Mouse (Mus musculus) forebrain, embryonic 14.5 days (tissue): ENCODE data around the gene Raet1e. TPM values are rescaled to one million over a fixed set of nuclear protein-coding genes. Genes with fewer than 3 reads are reported as not detected.
"Not testable (repeated sequence)": the region's sequence is repeated elsewhere in the genome, so short reads cannot be mapped to it uniquely, and the experiment has no call there.

ENCODE experiments used
- ATAC-seq: fragments of 200-750 bp; cut with Nextera tagmentation; 2 replicates; pipeline ENCODE4 v1.8.0; 2017; ENCODE audit warnings: mild to moderate bottlenecking, moderate library complexity
- DNase-seq: peaks from one replicate; pipeline ENCODE4 v3.0.0-alpha.2; 2015; ENCODE audit warnings: low spot score
- H3K27ac ChIP-seq: fragments of 300-500 bp; sonication (generic); 2 replicates; pipeline ENCODE4 v1.5.1; 2014; ENCODE audit warnings: low read depth, mild to moderate bottlenecking, control low read depth, low read length, moderate library complexity
- H3K27me3 ChIP-seq: fragments of 300-500 bp; sonication (generic); replicated peaks from 2 replicates; pipeline ENCODE4 v1.6.1; 2014; ENCODE audit warnings: low read length, control low read depth, mixed read lengths; ENCODE audit not compliant: control insufficient read depth, insufficient read depth
- H3K36me3 ChIP-seq: fragments of 300-500 bp; sonication (generic); 2 replicates; pipeline ENCODE4 v1.6.1; 2014; ENCODE audit warnings: low read length, control low read depth; ENCODE audit not compliant: control insufficient read depth, insufficient read depth
- H3K4me1 ChIP-seq: fragments of 300-500 bp; sonication (generic); 2 replicates; pipeline ENCODE4 v1.6.1; 2014; ENCODE audit warnings: antibody characterized with exemption, low read length, control low read depth; ENCODE audit not compliant: control insufficient read depth, insufficient read depth
- H3K4me2 ChIP-seq: fragments of 300-500 bp; sonication (generic); 2 replicates; pipeline ENCODE4 v1.6.1; 2014; ENCODE audit warnings: mild to moderate bottlenecking, control low read depth, low read length
- H3K4me3 ChIP-seq: fragments of 300-500 bp; sonication (generic); 2 replicates; pipeline ENCODE4 v1.5.1; 2014; ENCODE audit warnings: low read depth, low read length, control low read depth
- H3K9ac ChIP-seq: fragments of 300-500 bp; sonication (generic); 2 replicates; pipeline ENCODE4 v1.6.1; 2014; ENCODE audit warnings: mild to moderate bottlenecking, low read length, control low read depth, moderate library complexity
- H3K9me3 ChIP-seq: fragments of 300-500 bp; sonication (generic); replicated peaks from 2 replicates; pipeline ENCODE4 v1.6.1; 2016; ENCODE audit warnings: low read length, control low read depth, mixed read lengths; ENCODE audit not compliant: control insufficient read depth
- WGBS: fragments of 180-500 bp; shearing (Covaris S2); extraction: QIAGEN DNeasy Blood & Tissue Kit; methylation state at CpG from one replicate; pipeline ENCODE4 v1.1.7; 2014; 5-methylcytosine and 5-hydroxymethylcytosine counted together
- polyA plus RNA-seq: library from polyadenylated mRNA; unstranded; fragments of >200 nt; fragmentation: Nextera tagmentation; extraction: Ambion mirVana; gene quantifications from 2 replicates; pipeline ENCODE4 v1.2.1, GENCODE M21; 2014

The Raet1e gene
- polyA plus RNA-seq, 1 experiment from 2014 or later, result 1.7 TPM

- ATAC-seq, result peak; percentile 49; the same call in 1 of the 2 replicates
- not testable (repeated sequence) for DNase-seq, H3K4me3 ChIP-seq, H3K36me3 ChIP-seq, H3K9me3 ChIP-seq, H3K9ac ChIP-seq, H3K4me1 ChIP-seq, H3K27ac ChIP-seq, H3K4me2 ChIP-seq
- WGBS, result 13% methylated on average over 8 of the region's 8 CpGs
- H3K27me3 ChIP-seq, result peaks cover 15% of the 10 kb centered on the region
Measured at GRCm38 (mm10) chr10:22270879-22271786, 112.8 kb downstream of the Raet1e start.

DNA sequence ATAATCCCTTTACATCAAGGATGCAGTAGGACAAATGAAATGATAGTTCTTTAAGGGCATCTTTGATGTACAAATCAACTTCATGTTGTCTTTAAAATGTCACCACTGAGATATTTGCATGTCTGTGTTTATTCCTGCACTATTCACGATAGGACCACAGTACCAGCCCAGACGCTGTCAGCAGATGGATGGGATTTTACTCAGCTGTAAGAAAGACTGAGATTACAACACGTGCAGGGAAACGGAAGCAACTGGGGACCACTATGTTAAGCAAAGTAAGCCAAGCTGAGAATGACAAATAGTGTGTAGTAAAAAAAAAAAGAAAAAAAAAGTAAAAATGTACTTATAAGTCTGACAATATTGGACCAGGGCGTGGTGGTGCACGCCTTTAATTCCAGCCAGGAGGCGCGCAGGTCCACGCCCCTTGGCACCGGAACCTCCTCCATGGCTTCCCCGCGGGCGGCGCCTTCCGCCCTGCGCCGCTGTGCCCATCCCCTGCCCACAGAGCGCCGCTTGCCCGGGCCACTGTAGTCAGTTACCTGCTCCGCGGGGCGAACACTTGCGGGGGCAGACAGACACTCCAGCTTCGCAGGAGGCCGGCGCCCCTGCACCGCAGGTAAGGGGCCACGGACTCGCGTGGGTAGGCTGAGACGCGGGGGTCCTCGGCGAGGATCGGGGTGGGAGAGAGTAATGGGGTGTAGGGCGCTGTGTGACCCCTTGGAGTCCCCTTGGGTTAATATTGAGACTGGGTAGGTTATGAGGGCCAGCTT is 114.7 kb downstream of the Raet1e start:
- H3K9ac ChIP-seq, result peak overlapping the region; percentile 46; the same call in 1 of the 2 replicates
- H3K4me3 ChIP-seq, result peak overlapping the region; percentile 40
- DNase-seq (peak; percentile 16), ATAC-seq (peak; percentile 77)
- not testable (repeated sequence) for H3K9me3 ChIP-seq, H3K36me3 ChIP-seq, H3K4me1 ChIP-seq, H3K27ac ChIP-seq
- H3K27me3 ChIP-seq, result peaks cover 15% of the 10 kb centered on the region
- 3% methylated on average over 34 of the region's 37 CpGs for WGBS
- H3K4me2 ChIP-seq, result peak overlapping the region; percentile 74

DNA sequence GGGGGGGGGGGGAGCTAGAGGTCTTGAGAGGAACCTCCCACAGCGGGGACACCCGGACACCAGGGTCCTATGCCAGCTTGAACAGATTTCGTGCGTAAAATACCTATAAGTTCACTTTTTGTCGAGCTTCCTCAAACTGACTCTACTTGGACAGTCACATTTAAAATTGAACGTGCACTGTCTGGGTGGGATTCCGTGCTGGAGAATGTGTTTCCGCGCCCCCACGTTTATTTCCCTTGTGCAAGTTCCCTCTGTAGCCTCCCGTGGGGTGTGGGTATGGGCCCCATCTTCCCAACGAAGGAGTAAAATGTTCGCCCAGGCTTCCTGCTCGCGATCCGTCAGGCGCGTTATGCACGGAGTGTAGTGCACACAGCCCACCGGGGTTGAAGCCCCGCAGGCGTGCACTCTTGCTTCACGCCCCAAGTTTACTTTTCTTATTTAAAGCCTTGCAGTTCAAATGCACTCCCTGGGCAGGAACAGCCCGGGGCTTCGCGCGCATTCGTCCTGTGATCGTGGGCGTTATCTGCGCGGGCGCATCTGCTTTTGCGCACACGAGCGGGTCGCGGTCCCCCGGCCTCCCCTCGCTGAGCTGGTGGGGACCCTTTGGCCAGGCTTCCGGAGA is 115.4 kb downstream of the Raet1e start:
- no peaks in the 10 kb centered on the region for H3K36me3 ChIP-seq
- no peaks in the 10 kb centered on the region for H3K9me3 ChIP-seq
- ATAC-seq (no peak), DNase-seq (peak; percentile 20)
- H3K27ac ChIP-seq, result no peak overlapping the region
- peak overlapping the region; percentile 40 for H3K4me3 ChIP-seq
- peak overlapping the region; percentile 74 for H3K4me2 ChIP-seq
- no peaks in the 10 kb centered on the region for H3K4me1 ChIP-seq
- H3K9ac ChIP-seq, result no peak overlapping the region
- WGBS, result under 1% methylated on average over 41 of the region's 41 CpGs
- peaks cover 15% of the 10 kb centered on the region for H3K27me3 ChIP-seq

DNA sequence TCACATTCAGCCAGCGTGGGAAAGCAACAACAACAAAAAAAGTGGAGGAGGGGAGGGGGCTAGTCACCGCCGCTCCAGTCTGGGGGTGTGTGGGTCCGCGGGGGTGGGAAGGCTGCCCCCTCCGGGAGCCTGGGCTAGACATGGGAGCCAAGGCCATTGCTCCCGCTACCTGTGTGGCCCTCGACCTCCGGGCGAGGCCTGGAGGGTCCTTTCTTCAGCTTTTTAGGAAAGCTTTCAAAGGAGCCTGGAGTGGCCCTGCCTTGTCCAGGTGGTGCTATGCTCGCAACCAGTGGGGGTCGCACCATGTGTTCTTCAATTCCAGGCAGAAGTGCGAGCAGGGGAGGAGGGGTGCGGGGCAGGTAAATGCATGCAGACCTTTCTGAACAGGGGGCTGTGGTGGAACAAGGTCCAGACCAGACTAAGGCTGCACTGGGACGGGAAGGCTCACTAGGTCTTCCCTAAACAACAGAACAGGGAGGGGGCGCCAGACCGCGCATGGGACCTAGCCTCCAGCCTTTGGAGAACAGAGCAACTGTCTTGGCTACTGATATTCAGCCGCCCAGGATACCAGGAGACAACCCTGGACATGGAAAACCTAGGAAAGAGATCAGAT is 116.2 kb downstream of the Raet1e start:
- Histone ChIP-seq H3K9me3 (no peaks in the 10 kb centered on the region), H3K27me3 (peaks cover 15% of the 10 kb centered on the region), H3K36me3 (no peaks in the 10 kb centered on the region), H3K4me3 (peak overlapping the region; percentile 40; the same call in 1 of the 2 replicates), H3K4me1 (no peaks in the 10 kb centered on the region), H3K27ac (no peak overlapping the region), H3K9ac (no peak overlapping the region), H3K4me2 (peak overlapping the region; percentile 74)
- 3% methylated on average over 18 of the region's 19 CpGs for WGBS
- ATAC-seq, result no peak
- DNase-seq, result no peak

DNA sequence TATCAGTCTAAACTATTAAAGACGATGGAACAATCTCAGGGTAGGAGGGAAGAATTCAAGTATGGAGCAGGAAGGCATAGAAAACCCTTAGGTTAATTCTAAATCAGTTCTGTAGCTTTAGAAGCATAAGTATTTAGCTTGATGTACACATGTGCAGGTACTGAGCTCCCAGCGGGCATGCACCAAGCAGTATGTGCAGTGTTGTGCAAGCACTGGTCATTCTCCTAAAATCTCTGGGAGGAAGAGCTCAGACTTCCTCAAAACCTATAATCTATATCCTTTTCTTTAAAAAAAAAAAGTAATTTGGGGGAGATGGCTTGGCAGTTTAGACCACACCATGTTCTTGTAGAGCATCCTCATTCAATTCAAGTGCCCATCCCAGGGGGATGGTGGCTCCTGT is 120.1 kb downstream of the Raet1e start:
- not testable (repeated sequence) for H3K27ac ChIP-seq, H3K4me1 ChIP-seq, H3K4me2 ChIP-seq, H3K9me3 ChIP-seq, H3K36me3 ChIP-seq, ATAC-seq, H3K4me3 ChIP-seq, DNase-seq, H3K9ac ChIP-seq
- H3K27me3 ChIP-seq, result peaks cover 11% of the 10 kb centered on the region
- WGBS, result 88% methylated on average over 2 of the region's 2 CpGs

GRCm38 (mm10) chr10:22282816-22283215 is 124.4 kb downstream of the Raet1e start:
- WGBS, result 54% methylated on average over 6 of the region's 6 CpGs
- Histone ChIP-seq H3K4me1 (no peaks in the 10 kb centered on the region), H3K27ac (no peak overlapping the region), H3K9me3 (no peaks in the 10 kb centered on the region), H3K36me3 (no peaks in the 10 kb centered on the region), H3K27me3 (no peaks in the 10 kb centered on the region), H3K4me2 (no peak overlapping the region), H3K9ac (no peak overlapping the region), H3K4me3 (no peak overlapping the region)
- no peak for DNase-seq
- no peak for ATAC-seq

DNA sequence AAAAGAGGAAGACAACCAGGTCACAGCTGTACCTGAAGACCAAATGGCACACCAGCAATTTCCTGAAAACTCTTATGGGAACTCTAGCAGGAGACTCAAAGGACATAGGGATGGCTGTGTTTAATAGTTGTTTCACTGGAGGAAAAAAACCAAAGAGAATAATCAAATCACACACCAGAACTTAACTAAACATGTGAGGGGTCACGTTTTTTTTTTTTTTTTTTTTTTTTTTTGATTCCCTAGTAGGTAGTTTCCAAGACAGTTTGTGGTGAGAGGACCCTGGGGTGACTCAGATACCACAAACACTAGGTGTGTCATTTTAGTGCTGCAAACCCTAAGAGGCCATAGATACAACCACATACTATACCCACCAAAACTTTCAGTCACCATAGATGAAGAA is 137.3 kb downstream of the Raet1e start:
- H3K9ac ChIP-seq, result no peak overlapping the region
- DNase-seq (no peak), ATAC-seq (no peak)
- WGBS, result 13% methylated on average over 1 of the region's 1 CpGs
- no peaks in the 10 kb centered on the region for H3K27me3 ChIP-seq
- no peaks in the 10 kb centered on the region for H3K4me1 ChIP-seq
- no peak overlapping the region for H3K27ac ChIP-seq
- H3K9me3 ChIP-seq, result no peaks in the 10 kb centered on the region
- H3K4me3 ChIP-seq, result no peak overlapping the region
- H3K4me2 ChIP-seq, result no peak overlapping the region
- H3K36me3 ChIP-seq, result no peaks in the 10 kb centered on the region

- no peak for DNase-seq
- H3K4me1 ChIP-seq, result no peaks in the 10 kb centered on the region
- H3K27me3 ChIP-seq, result no peaks in the 10 kb centered on the region
- no peaks in the 10 kb centered on the region for H3K36me3 ChIP-seq
- no peak overlapping the region for H3K9ac ChIP-seq
- no peak overlapping the region for H3K4me2 ChIP-seq
- H3K9me3 ChIP-seq, result no peaks in the 10 kb centered on the region
- 84% methylated on average over 5 of the region's 5 CpGs for WGBS
- H3K4me3 ChIP-seq, result no peak overlapping the region
- no peak for ATAC-seq
- no peak overlapping the region for H3K27ac ChIP-seq
Measured at GRCm38 (mm10) chr10:22297033-22297762, 138.8 kb downstream of the Raet1e start.
